Mouse (Mus musculus) neural tube, embryonic 11.5 days (tissue): ENCODE data around the gene Shd. TPM values are rescaled to one million over a fixed set of nuclear protein-coding genes. Genes with fewer than 3 reads are reported as not detected.

ENCODE experiments used
- ATAC-seq: fragments of 200-750 bp; cut with Nextera tagmentation; 2 replicates; pipeline ENCODE4 v1.8.0; 2017; ENCODE audit warnings: moderate number of reproducible peaks, mild to moderate bottlenecking, moderate TSS enrichment, moderate library complexity; ENCODE audit not compliant: insufficient read depth, low FRiP score, low TSS enrichment
- DNase-seq: peaks from one replicate; pipeline ENCODE4 v3.0.0-alpha.2; 2015; ENCODE audit warnings: low spot score
- H3K27ac ChIP-seq: fragments of 300-500 bp; sonication (generic); 2 replicates; pipeline ENCODE4 v1.5.1; 2014; ENCODE audit warnings: low read depth, mild to moderate bottlenecking, low read length
- H3K27me3 ChIP-seq: fragments of 300-500 bp; sonication (generic); 2 replicates; pipeline ENCODE4 v1.6.1; 2014; ENCODE audit warnings: mild to moderate bottlenecking, low read length, mixed read lengths; ENCODE audit not compliant: control insufficient read depth, insufficient read depth
- H3K36me3 ChIP-seq: fragments of 300-500 bp; sonication (generic); 2 replicates; pipeline ENCODE4 v1.6.1; 2014; ENCODE audit warnings: mild to moderate bottlenecking, low read length, moderate library complexity, mixed read lengths; ENCODE audit not compliant: control insufficient read depth, insufficient read depth
- H3K4me1 ChIP-seq: fragments of 300-500 bp; sonication (generic); 2 replicates; pipeline ENCODE4 v1.6.1; 2014; ENCODE audit warnings: low read length, mixed read lengths; ENCODE audit not compliant: control insufficient read depth, insufficient read depth
- H3K4me2 ChIP-seq: fragments of 300-500 bp; sonication (generic); 2 replicates; pipeline ENCODE4 v1.6.1; 2014; ENCODE audit warnings: low read depth, mild to moderate bottlenecking, moderate library complexity
- H3K4me3 ChIP-seq: fragments of 300-500 bp; sonication (generic); 2 replicates; pipeline ENCODE4 v1.5.1; 2014; ENCODE audit warnings: low read depth, low read length
- H3K9ac ChIP-seq: fragments of 300-500 bp; sonication (generic); 2 replicates; pipeline ENCODE4 v1.6.1; 2014; ENCODE audit warnings: mild to moderate bottlenecking, low read length
- H3K9me3 ChIP-seq: fragments of 300-500 bp; sonication (generic); 2 replicates; pipeline ENCODE4 v1.6.1; 2016; ENCODE audit warnings: low read length; ENCODE audit not compliant: control insufficient read depth
- WGBS: fragments of 180-500 bp; shearing (Covaris S2); extraction: QIAGEN DNeasy Blood & Tissue Kit; methylation state at CpG from one replicate; pipeline ENCODE4 v1.1.7; 2014; 5-methylcytosine and 5-hydroxymethylcytosine counted together
- polyA plus RNA-seq: library from polyadenylated mRNA; unstranded; fragments of >200 nt; fragmentation: Nextera tagmentation; extraction: Ambion mirVana; gene quantifications from 2 replicates; pipeline ENCODE4 v1.2.1, GENCODE M21; 2014

Shd gene
- polyA plus RNA-seq, 1 experiment from 2014 or later: 95.3 TPM

- Histone ChIP-seq H3K36me3 (peaks cover 34% of the 10 kb centered on the region), H3K27ac (no peak overlapping the region), H3K9me3 (no peaks in the 10 kb centered on the region), H3K4me3 (no peak overlapping the region), H3K27me3 (no peaks in the 10 kb centered on the region), H3K4me1 (no peaks in the 10 kb centered on the region), H3K4me2 (no peak overlapping the region), H3K9ac (no peak overlapping the region)
- no peak for ATAC-seq
- DNase-seq: no peak
- 87% methylated on average over 15 of the region's 15 CpGs for WGBS
Observed at GRCm38 (mm10) chr17:56016793-56017785, 46.8 kb downstream of the Shd start.

- WGBS: 81% methylated on average over 7 of the region's 7 CpGs
- Histone ChIP-seq H3K36me3 (peaks cover 34% of the 10 kb centered on the region), H3K27me3 (no peaks in the 10 kb centered on the region), H3K9me3 (no peaks in the 10 kb centered on the region), H3K4me1 (peaks cover 5% of the 10 kb centered on the region; the same call in 1 of the 2 replicates), H3K4me2 (no peak overlapping the region), H3K27ac (no peak overlapping the region), H3K9ac (no peak overlapping the region), H3K4me3 (no peak overlapping the region)
- ATAC-seq (no peak), DNase-seq (no peak)
Observed at GRCm38 (mm10) chr17:56017848-56018247, 47.6 kb downstream of the Shd start.

- no peak overlapping the region; the same call in 1 of the 2 replicates for H3K4me3 ChIP-seq
- DNase-seq (no peak), ATAC-seq (no peak)
- WGBS: 83% methylated on average over 20 of the region's 20 CpGs
- no peak overlapping the region for H3K27ac ChIP-seq
- H3K4me2 ChIP-seq: no peak overlapping the region
- peaks cover 6% of the 10 kb centered on the region; the same call in 1 of the 2 replicates for H3K4me1 ChIP-seq
- no peaks in the 10 kb centered on the region for H3K9me3 ChIP-seq
- H3K27me3 ChIP-seq: no peaks in the 10 kb centered on the region
- no peak overlapping the region for H3K9ac ChIP-seq
- H3K36me3 ChIP-seq: peaks cover 29% of the 10 kb centered on the region
Observed at GRCm38 (mm10) chr17:56018347-56019131, 48.3 kb downstream of the Shd start.

GRCm38 (mm10) chr17:56020400-56021084, 50.3 kb downstream of the Shd start:
- Histone ChIP-seq H3K27me3 (no peaks in the 10 kb centered on the region), H3K4me3 (no peak overlapping the region), H3K36me3 (peaks cover 26% of the 10 kb centered on the region), H3K4me2 (no peak overlapping the region), H3K9ac (no peak overlapping the region), H3K4me1 (peaks cover 6% of the 10 kb centered on the region; the same call in 1 of the 2 replicates), H3K9me3 (no peaks in the 10 kb centered on the region), H3K27ac (peak overlapping the region; percentile 34; the same call in 1 of the 2 replicates)
- WGBS: 93% methylated on average over 6 of the region's 6 CpGs
- no peak for ATAC-seq
- DNase-seq: no peak

GRCm38 (mm10) chr17:56021161-56021910, 51.1 kb downstream of the Shd start:
- ATAC-seq (no peak), DNase-seq (no peak)
- H3K4me1 ChIP-seq: peaks cover 6% of the 10 kb centered on the region; the same call in 1 of the 2 replicates
- H3K4me2 ChIP-seq: no peak overlapping the region
- no peaks in the 10 kb centered on the region for H3K9me3 ChIP-seq
- H3K36me3 ChIP-seq: peaks cover 19% of the 10 kb centered on the region
- no peak overlapping the region for H3K9ac ChIP-seq
- peak overlapping the region; percentile 34; the same call in 1 of the 2 replicates for H3K27ac ChIP-seq
- no peak overlapping the region for H3K4me3 ChIP-seq
- WGBS: 87% methylated on average over 4 of the region's 4 CpGs
- H3K27me3 ChIP-seq: no peaks in the 10 kb centered on the region

- Histone ChIP-seq H3K36me3 (peaks cover 12% of the 10 kb centered on the region), H3K4me2 (no peak overlapping the region), H3K4me1 (peaks cover 6% of the 10 kb centered on the region; the same call in 1 of the 2 replicates), H3K27ac (no peak overlapping the region), H3K9ac (no peak overlapping the region), H3K9me3 (no peaks in the 10 kb centered on the region), H3K27me3 (no peaks in the 10 kb centered on the region), H3K4me3 (no peak overlapping the region)
- WGBS: 72% methylated on average over 2 of the region's 2 CpGs
- DNase-seq: no peak
- 0 out of 2 replicates have a peak, but pooled peaks have one; percentile 3 for ATAC-seq
Observed at GRCm38 (mm10) chr17:56022131-56022988, 52.1 kb downstream of the Shd start.

- Histone ChIP-seq H3K36me3 (peaks cover 10% of the 10 kb centered on the region), H3K27ac (peak overlapping the region; percentile 3; the same call in 1 of the 2 replicates), H3K9me3 (no peaks in the 10 kb centered on the region), H3K9ac (no peak overlapping the region), H3K27me3 (no peaks in the 10 kb centered on the region), H3K4me2 (no peak overlapping the region), H3K4me1 (peaks cover 8% of the 10 kb centered on the region; the same call in 1 of the 2 replicates), H3K4me3 (no peak overlapping the region)
- ATAC-seq (no peak), DNase-seq (no peak)
- WGBS: 82% methylated on average over 4 of the region's 4 CpGs
Observed at GRCm38 (mm10) chr17:56022989-56023290, 52.7 kb downstream of the Shd start.
